Mouse (Mus musculus) naive thymus-derived CD4-positive, alpha-beta T cell, adult 2 months (primary cell): Measurements from ENCODE around the gene Prm2.

ENCODE experiments used
- DNase-seq: peaks from one replicate; pipeline ENCODE4 v3.0.0-alpha.2; 2011; ENCODE audit warnings: low read depth

Gene Prm2

DNA sequence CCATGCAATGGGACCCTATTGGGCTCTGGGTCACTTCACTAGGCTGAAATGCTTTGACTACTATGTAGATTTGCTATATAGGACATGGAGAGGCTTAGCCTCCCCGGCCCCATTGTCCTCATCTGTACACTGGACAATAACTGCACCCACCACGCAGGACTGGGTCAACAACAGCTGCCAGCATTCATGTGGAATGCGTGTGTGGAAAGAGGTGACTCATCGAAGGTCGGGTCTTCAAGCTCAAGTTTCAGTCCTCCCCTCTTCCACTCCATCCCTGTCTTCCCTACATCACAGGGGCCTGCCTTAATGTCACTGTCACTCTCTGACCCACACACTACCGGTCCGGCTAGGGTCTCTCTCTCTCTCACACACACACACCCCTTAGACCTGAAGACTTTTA is 19.6 kb downstream of the Prm2 start:
- DNase-seq: no peak

DNA sequence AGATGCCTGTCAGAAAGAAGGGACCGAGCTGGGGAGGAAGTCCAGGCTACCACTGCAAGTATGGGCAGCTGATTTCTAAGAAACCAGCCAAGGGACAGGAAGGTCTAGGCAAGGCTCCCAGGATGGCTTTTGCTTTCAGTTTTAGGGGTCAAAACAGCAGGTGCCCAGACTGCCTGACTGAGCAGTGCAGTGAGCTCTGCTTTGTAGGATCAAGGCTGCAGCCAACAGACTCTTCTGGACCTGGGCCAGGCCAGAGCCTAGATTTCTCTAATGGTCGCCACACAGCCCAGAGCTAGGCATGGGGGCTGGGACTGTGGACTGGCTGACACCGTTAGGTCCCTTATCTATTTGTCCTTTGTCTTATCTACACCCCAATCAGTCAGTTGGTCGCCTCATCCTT is 21.2 kb downstream of the Prm2 start:
- peak; percentile 42 for DNase-seq

DNA sequence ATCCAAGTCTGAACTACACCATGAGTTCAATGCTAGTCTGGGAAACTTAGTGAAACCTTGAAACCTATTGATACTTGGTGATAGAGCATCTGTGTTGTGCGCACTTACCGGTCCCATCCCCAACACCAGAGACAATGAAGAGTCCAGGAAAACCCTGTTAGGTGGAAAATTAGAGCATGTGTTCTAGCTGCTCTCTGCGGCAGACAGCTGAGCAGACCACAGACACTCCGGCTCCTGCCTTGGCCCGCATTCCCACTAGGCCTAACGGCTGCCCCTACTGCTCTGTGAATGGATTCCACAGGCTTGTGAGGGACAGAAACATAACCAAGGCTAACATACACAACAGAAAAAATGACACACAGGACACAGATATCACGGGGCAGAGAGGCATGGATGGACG is 22.4 kb downstream of the Prm2 start:
- peak; percentile 37 for DNase-seq

DNA sequence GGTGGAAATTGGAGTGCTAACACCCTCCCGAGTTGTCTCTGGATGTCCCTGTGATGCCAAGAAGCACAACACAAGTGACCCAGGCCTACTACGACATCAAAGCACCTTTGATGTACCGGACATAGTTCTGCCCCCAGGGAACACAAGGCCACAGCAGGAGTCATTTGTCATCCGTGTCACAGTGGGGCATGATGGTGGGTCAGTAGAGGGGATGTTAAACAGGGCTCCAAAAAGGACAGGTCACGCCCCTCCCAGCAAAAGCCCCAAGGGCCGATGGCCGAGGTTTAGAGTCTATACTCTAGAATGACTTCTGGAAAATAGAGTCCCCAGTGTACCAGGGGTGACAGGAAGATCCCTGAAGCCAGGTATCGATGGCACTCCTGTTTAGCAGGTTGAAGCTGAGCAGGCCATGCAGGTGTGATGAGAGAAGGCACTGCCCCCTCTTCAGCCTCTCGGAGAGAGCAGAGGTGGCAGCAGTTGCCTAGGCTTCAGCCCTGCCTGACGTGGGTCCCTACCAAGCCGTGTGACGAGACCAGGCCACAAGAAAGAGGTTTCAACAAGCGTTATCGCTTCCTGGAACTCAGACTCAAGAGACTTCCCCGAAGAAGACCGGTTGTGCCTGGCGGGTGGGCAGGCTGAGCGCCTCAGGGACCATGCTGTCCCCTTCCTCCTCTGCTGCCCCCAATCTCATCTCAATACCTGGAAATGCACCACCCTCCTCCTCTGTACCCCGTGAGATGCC is 24.0 kb downstream of the Prm2 start:
- DNase-seq: peak; percentile 93

DNA sequence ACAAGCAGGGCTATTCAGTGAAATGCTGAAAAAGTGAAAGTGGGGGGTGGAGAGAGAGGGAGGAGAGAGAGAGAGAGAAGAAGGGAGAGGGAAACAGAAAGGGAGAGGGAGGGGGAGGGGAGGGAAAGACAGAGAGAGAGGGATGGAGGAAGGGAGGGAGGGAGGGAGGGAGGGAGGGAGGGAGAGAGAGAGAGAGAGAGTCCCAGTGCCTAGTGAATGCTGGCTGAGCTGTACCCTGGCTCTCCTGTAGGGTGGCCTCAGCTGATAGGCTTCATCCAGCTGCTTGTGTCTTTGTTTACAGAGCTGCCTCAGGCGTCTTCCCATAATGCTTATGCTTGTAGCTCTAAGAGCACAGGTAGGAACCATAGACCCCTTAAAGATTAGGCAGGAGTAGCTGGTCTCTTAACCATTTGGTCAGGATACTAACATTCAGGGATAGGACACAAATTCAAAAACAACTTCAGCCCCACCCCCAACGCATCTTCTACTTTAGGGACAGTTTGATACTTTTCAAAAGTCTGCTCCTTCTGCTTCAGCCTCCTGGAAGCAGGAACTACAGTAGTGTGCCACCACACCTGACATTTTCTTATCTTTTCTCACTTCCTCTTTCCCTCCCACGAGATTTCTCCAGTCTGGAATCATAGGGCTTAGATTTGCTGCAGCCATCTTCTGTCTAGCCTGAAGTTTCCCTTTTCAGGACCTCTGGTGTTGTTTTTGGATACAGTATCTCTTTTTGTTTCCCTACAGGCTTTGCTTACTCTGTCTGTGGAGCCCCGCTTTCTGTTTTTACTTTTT is 25.2 kb downstream of the Prm2 start:
- peak; percentile 56 for DNase-seq

DNA sequence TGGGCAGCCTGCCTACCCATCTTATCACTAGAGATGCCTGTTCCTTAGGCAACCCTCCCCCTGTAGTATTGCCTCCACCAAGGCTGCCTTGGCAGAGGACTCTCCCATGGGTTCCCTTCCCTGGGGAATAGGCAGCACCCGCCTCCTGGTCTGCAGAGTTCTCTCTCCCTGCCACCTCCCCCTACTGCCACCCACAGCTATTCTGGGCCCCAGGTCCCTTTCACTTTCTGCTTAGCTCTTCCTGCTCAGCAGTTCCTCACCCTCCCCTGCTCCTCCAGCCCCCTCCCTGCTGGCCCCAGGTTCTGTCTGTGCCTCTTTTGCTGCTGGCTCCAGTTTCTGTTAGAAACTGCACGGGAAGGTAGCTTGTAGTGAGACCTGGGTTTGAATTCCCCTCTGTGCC is 26.3 kb downstream of the Prm2 start:
- peak; percentile 76 for DNase-seq

DNA sequence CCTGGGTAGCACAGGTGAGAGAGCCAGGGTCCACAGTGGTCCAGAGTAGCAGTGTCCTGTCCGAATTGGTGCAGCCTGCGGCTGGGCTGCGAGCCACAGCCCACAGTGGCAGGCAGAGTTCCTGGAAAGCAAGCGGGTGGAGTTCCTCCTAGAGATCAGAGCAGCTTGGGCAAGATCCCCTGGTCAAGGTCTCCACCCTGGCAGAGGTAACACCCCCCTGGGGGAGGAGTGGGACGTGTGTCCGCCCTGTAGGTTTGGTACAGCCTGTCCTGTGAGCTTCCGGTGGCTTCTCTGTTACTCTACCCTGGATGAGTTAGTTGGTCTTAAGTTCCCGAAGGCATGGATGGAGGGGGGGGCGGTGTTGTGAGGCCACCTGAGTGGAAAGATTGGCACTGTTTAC is 27.1 kb downstream of the Prm2 start:
- DNase-seq: peak; percentile 41

DNA sequence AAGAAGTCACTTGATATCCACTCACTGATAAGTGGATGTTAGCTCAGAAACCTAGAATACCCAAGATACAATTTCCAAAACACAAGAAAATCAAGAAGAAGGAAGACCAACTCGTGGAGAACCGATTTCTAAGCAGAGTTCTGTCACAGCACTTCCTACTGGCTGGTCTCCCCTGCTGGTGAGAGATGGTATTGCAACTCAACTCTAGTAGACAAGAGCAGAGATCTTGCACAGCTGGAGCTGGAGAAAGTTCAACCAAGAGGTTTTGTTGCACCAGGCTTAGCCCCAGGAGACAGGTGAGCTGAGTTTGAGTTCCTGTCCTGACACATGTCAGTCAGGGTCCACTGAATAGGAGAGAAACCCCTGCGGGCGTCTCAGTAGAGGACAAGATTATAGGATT is 28.8 kb downstream of the Prm2 start:
- DNase-seq: peak; percentile 93

DNA sequence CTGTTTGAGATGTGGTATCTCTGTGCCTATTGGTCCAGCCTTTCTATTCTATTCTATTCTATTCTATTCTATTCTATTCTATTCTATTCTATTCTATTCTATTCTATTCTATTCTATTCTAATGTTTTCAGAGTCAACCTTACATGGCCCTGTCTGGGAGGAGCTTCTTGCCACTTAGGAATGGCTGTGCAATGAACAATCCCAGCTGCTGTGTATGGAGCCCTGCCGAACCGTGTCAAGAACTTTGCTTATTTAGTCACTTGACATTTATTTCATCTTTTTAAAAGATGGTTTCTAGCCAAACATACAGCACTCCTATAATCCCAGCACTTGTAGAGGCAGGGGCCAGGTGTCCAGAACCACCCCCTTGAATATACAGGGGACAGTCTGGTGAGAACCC is 31.6 kb downstream of the Prm2 start:
- DNase-seq: no peak

DNA sequence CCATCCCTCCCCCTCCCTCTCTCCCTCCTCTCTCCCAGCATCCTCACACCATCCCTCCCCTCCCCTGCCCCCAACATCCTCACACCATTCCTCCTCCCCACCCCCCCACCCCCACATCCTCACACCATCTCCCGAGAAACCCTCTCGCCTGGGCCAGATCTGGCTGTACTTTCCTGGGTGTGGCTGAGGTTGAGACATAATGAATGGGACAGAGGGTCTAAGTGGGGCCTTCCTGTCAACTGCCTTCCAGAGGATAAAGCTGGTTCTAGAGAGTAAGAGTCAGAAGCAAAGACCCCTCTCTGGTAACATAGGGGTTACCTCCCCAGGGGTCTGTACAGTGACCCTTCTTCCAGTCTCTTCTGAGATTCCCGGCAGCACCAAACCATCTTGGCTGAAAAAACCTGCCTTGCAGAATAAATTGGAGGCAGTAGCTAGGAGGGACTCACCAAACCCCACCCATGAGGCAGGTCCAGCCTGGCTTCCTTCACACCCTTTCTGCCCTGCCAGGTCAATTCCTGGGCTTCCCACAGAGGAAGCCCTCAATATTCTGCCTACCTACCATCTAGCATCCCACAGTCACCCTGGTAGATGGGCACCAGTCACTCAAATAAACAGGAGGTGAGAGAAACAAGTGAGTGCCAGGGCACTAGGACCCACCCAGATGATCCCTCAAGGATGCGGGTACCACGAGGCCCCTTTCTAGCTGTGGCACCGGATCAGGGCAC is 32.2 kb downstream of the Prm2 start:
- no peak for DNase-seq

DNA sequence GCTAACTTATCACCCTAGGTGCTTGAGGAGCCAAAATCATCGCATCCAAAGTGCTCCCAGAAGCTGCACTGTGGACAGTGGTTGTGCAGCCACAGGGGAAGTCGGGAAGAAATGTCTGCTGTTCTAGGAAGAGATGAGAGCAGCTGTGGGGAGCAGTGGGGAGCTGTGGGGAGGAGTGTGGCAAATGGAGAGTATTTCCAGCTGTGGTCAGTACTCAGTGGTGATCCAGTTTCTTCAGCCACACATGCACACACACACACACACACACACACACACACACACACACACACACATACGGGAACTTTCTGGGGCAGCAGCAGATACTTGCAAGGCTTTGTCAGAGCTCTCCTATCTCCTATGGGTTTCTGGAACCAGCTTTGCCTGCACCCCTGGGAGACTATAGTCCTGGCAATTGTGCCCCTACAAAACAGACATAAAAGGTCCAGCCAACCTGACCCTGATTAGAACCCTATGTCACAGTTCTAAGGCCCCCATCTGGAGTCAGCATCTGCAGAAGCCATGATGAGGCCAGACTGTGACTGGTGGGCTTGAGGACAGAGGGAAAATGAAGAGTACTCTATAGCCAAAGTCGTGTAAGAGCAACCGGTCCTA is 33.3 kb downstream of the Prm2 start:
- no peak for DNase-seq

DNA sequence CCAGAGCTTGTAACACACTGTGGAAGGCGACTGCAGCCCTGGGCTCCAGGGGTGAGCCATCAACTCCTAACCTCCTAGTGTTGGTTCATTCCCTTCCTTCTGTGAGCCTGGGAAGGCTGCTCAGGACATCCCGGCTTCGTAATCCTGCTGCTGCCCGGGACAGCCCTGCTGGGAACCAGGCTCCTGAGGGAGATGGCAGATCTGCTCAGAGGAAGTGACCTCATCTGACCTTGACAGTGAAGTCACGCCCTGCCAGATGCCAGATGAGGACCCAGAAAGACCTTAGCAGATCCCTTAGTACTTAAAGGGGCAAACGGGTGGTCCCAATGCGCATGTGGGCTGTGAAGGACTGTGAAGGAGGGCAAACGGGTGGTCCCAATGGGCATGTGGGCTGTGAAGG is 34.8 kb downstream of the Prm2 start:
- no peak for DNase-seq

DNA sequence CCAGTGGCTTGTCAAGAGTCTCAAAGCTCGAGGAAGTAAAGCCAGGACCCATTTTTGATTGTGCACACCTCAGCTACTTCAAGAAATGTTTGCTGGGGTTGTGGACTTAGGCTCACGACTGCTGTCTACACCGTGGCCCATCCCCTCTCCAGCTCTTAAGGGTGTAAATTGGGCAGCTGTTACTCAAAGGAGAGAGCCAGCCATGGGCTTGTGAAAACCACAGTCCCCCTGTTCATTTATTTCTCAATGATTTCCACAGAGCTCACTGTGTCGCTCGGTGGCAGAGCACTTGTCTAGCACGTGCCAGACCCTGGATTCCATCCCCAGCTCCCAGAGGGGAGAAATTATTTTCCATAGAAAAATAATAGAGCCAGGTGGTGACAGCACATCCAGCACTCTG is 39.8 kb downstream of the Prm2 start:
- DNase-seq: no peak

DNA sequence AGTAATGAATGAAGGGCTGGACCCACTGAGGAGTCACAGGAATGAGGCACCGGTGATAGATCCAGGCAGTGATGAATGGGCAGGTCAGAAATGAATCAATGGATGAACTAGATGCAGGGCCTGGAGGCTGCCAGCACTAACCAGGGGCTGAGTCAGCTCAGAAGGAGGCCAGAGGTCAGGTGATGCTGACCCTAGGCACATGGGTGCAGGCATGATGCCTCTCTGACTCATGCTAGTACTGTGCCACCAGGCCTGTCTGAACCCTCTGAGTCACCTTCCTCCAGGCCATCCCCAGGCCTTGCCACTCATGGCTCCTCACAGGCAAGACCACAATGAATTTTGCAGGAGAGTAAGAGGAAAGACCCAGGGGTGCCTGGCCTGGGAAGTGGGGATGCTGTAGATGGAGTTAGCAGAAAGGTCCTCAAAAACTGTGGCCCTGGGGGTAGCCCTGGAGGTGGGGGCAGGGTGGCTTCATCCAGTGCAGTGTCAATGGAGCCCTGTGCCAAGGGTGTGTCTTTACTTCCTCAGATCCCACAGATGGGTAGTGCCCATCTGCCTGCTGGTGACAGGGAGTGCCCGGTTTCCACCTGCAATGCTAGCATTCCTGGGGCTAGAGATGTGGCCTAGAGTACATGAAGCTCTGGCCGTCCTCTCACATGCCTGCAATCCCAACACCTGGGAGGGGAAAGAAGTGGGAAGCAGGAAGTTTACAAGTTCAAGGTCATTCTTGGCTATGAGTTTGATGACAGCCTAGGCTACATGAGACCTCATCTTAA is 41.2 kb downstream of the Prm2 start:
- DNase-seq: no peak

DNA sequence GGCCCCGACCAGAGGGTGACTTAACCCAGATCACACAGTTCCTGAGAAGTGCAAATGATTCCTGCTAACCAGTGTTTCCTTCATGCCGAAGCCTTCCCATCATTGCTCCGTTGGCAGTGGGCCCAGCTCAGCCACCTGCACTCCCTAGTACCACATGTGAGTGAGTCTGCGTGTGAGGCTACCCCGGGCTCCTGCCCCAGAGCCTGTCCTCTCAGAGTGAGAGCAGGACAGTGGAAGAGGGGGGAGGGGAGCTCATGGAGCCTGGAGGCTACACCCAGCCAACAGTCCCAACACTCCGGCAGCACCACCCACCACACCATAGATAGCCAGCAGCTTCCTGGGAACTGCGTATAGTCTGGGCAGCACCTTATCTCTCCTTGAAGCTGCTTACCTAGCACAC is 46.1 kb downstream of the Prm2 start:
- DNase-seq: no peak

DNA sequence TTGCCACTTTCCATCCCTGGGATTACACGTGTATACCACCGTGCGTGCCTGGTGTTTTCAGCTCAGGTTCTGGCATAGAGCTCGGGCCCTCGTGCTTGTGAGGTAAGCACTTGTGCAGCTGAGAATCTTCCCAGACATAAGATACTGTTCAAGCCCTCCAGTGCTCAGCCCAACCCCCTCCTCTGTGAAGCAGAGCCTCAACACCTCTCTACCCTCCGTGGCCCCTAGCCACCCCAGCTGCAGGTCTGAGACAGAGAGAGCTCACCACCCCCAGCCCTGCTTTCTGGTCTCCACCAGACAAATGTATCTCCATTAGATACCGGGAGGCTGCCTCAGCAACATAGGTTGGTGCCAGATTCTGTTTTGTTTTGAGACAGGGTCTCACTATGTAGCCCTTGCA is 46.7 kb downstream of the Prm2 start:
- DNase-seq: no peak
